Mouse (Mus musculus): ENCODE measurements around the gene Bckdha. TPM values are rescaled to one million over a fixed set of nuclear protein-coding genes. Genes with fewer than 3 reads are reported as not detected.

Bckdha gene
- polyA plus RNA-seq, 1 experiment, result 87.3 TPM

DNA sequence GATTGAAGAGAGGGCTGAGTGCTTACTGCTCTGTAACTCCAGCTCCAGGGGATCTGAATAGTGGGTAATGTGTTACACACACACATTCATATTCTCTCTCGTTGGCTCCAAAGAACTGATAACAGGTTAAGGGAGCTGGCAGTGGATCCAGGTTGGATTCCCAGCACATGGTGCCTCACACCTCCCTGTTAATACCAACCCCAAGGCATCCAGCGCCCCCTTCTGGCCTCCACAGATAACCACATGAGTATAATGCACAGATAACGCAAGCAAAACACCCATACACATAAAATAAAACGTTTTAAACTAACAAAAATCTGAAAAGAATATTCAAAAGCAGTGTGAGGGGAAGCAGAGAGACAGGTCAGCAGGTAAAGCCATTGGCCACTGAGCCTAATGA lies 13.7 kb upstream of the Bckdha start:
- Histone ChIP-seq H3K27ac (ENCODE audit: insufficient read depth, low read length) (no peak overlapping the region), H3K4me1 (ENCODE audit: control insufficient read depth, insufficient read depth, low read length) (peaks cover 15% of the 10 kb centered on the region; the same call in 1 of the 2 replicates), H3K4me3 (replicated peaks; ENCODE audit: insufficient read depth, low read depth, low read length) (no peak overlapping the region), H3K27me3 (ENCODE audit: control insufficient read depth, insufficient read depth, low read length) (no peaks in the 10 kb centered on the region; the same call in 1 of the 2 replicates)
- TF ChIP-seq POLR2A (IDR thresholded peaks at IDR 0.05; ENCODE audit: borderline replicate concordance, insufficient read depth, low read length), result no peak
- no peak for TF ChIP-seq CTCF (IDR thresholded peaks at IDR 0.05; ENCODE audit: borderline replicate concordance, insufficient read depth, low read depth, low read length)
- DNase-seq, result no peak
- WGBS, result 61% methylated on average over 4 of the region's 4 CpGs

DNA sequence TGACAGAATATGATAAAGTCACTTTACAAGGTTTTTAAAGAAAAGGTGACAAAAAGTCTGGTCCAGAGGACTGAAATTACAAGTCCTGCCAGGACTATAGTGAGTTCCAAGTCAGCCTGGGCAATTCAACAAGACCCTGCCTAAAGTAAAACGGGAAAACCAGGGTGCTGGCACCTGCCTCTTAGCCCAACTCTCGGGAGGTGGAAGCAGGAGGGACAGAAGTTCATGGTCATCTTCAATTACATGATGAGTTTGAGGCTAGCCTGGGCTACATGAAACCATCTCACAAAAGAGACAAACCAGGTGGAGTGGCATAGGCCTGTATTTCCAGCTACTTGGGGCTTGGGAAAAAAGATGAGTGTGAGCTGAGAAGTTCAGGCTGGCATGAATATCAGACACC lies 12.9 kb upstream of the Bckdha start:
- TF ChIP-seq CTCF (IDR thresholded peaks at IDR 0.05; ENCODE audit: borderline replicate concordance, insufficient read depth, low read depth, low read length), result no peak
- TF ChIP-seq POLR2A (IDR thresholded peaks at IDR 0.05; ENCODE audit: borderline replicate concordance, insufficient read depth, low read length), result no peak
- WGBS, result 67% methylated on average over 2 of the region's 2 CpGs
- Histone ChIP-seq H3K27me3 (ENCODE audit: control insufficient read depth, insufficient read depth, low read length) (no peaks in the 10 kb centered on the region; the same call in 1 of the 2 replicates), H3K4me1 (ENCODE audit: control insufficient read depth, insufficient read depth, low read length) (peaks cover 12% of the 10 kb centered on the region; the same call in 1 of the 2 replicates), H3K27ac (ENCODE audit: insufficient read depth, low read length) (no peak overlapping the region), H3K4me3 (replicated peaks; ENCODE audit: insufficient read depth, low read depth, low read length) (no peak overlapping the region)
- no peak for DNase-seq

DNA sequence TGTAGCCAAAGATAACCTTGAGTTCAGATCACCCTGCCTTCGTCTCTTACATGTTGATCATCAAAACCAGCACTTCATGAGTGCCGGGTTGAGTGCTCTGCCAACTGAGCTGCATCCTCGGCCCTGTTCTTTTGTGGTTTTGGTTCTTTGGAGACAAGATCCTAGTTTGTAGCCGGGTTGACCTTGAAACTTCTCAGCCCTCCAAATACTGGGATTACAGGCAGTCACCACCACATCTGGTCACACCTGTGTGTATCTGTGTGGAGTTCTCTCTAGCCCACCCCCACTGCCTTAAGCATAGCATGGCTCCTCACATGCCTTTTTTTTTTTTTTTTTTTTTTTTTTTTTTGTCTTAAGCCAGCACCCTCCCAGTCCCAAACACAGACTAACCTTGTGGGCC lies 11.3 kb upstream of the Bckdha start:
- 90% methylated on average over 4 of the region's 4 CpGs for WGBS

DNA sequence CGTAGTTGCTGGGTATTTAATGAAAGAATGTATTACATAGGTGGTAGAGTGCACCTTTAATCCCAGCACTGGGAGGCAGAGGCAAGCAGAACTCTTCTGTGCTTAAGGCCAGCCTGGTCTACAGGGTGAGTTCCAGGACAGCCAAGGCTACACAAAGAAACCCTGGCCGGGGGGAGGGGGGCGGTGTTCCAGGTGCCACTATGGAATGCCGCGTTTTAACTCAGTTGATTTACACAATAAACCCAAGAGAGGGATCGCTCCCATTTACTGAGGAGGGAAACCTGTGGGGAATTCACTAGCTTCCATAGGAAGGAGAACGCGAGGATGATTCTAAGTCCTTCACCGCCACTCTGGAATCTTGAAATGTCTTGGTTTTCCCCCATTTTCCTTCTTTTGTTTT lies 10.8 kb upstream of the Bckdha start:
- Histone ChIP-seq H3K27me3 (ENCODE audit: control insufficient read depth, insufficient read depth, low read length) (no peaks in the 10 kb centered on the region; the same call in 1 of the 2 replicates), H3K4me1 (ENCODE audit: control insufficient read depth, insufficient read depth, low read length) (0 out of 2 replicates have a peak, but pooled peaks cover 4% of the 10 kb centered on the region), H3K4me3 (replicated peaks; ENCODE audit: insufficient read depth, low read depth, low read length) (no peak overlapping the region), H3K27ac (ENCODE audit: insufficient read depth, low read length) (no peak overlapping the region)
- WGBS, result 91% methylated on average over 9 of the region's 9 CpGs
- TF ChIP-seq POLR2A (IDR thresholded peaks at IDR 0.05; ENCODE audit: borderline replicate concordance, insufficient read depth, low read length) (no peak), CTCF (IDR thresholded peaks at IDR 0.05; ENCODE audit: borderline replicate concordance, insufficient read depth, low read depth, low read length) (no peak)
- DNase-seq, result no peak

More for the DNA sequence above, 11.3 kb upstream of the Bckdha start:
- H3K27ac ChIP-seq (ENCODE audit: insufficient read depth, low read length), result no peak overlapping the region
- no peak for DNase-seq
- H3K4me3 ChIP-seq (replicated peaks; ENCODE audit: insufficient read depth, low read depth, low read length), result no peak overlapping the region
- H3K27me3 ChIP-seq (ENCODE audit: control insufficient read depth, insufficient read depth, low read length), result no peaks in the 10 kb centered on the region; the same call in 1 of the 2 replicates
- TF ChIP-seq CTCF (IDR thresholded peaks at IDR 0.05; ENCODE audit: borderline replicate concordance, insufficient read depth, low read depth, low read length) (no peak), POLR2A (IDR thresholded peaks at IDR 0.05; ENCODE audit: borderline replicate concordance, insufficient read depth, low read length) (no peak)
- H3K4me1 ChIP-seq (ENCODE audit: control insufficient read depth, insufficient read depth, low read length), result 0 out of 2 replicates have a peak, but pooled peaks cover 6% of the 10 kb centered on the region

DNA sequence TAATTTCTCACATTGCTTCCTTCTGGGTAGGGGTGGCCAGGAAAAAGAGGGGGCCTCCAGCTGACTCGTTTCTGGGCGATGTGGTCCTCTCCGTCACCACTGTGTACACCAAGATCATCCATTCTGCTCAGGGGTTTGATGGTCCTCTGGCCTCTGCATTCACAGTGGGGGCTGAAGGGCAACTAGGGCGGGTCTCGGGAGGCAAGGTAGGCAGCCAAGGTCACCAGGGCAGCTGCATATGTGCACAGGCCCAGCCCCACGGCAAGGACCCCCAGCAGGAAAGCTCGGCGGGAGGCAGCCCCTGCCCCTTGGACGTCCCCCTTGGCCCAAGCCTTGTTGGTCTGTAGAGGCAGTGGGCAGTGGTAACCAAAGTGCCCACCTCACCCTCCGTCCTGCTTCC lies 10.4 kb upstream of the Bckdha start:
- TF ChIP-seq CTCF (IDR thresholded peaks at IDR 0.05; ENCODE audit: borderline replicate concordance, insufficient read depth, low read depth, low read length) (no peak), POLR2A (IDR thresholded peaks at IDR 0.05; ENCODE audit: borderline replicate concordance, insufficient read depth, low read length) (no peak)
- H3K27me3 ChIP-seq (ENCODE audit: control insufficient read depth, insufficient read depth, low read length), result no peaks in the 10 kb centered on the region
- H3K27ac ChIP-seq (ENCODE audit: insufficient read depth, low read length), result no peak overlapping the region
- no peak for DNase-seq
- no peak overlapping the region for H3K4me3 ChIP-seq (replicated peaks; ENCODE audit: insufficient read depth, low read depth, low read length)
- H3K4me1 ChIP-seq (ENCODE audit: control insufficient read depth, insufficient read depth, low read length), result no peaks in the 10 kb centered on the region; the same call in 1 of the 2 replicates
- 86% methylated on average over 10 of the region's 10 CpGs for WGBS

DNA sequence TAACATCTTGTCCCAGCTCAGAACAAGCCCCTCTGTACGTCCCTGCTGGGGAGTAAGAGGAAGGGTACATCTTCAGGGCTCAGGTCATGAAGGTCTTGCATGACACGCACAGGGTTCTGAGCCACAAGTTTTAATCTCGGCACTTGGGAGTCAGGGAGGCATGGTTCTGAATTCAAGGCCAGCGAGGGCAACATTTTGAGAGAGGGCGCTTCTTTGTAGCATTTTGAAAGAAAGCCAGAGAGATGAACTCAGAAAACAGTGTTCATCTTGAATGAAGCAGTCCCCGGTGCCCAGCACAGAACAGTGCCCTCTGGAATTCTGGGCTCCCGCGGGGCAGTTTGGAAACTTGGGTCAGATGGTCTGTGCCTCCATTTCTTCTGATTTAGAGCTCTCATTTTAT lies 7.6 kb upstream of the Bckdha start:
- 96% methylated on average over 8 of the region's 8 CpGs for WGBS
- TF ChIP-seq POLR2A (IDR thresholded peaks at IDR 0.05; ENCODE audit: borderline replicate concordance, insufficient read depth, low read length) (no peak), CTCF (IDR thresholded peaks at IDR 0.05; ENCODE audit: borderline replicate concordance, insufficient read depth, low read depth, low read length) (no peak)
- Histone ChIP-seq H3K4me1 (ENCODE audit: control insufficient read depth, insufficient read depth, low read length) (no peaks in the 10 kb centered on the region; the same call in 1 of the 2 replicates), H3K27ac (ENCODE audit: insufficient read depth, low read length) (no peak overlapping the region), H3K27me3 (ENCODE audit: control insufficient read depth, insufficient read depth, low read length) (no peaks in the 10 kb centered on the region), H3K4me3 (replicated peaks; ENCODE audit: insufficient read depth, low read depth, low read length) (no peak overlapping the region)
- no peak for DNase-seq

DNA sequence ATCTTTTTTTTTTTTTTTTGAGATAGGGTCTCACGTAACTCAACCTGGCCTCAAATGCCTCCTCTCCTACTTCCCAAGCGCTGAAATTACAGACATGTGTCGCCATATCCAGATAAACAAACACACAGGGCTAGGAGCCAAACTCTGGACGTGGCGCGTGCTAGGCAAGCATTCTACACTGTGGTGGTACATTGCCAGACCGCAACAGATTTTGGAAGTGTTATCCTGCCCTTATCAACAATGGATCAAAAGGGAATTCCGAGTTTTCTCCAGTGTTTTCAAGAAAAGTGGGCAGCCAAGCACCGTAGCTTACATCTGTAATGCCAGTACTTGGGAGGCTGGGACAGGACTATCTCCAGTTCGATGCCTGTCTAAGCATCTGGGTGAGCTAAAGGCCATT lies 996 bp downstream of the Bckdha start:
- Histone ChIP-seq H3K27ac (ENCODE audit: insufficient read depth, low read length) (no peak overlapping the region), H3K27me3 (ENCODE audit: control insufficient read depth, insufficient read depth, low read length) (no peaks in the 10 kb centered on the region), H3K4me3 (replicated peaks; ENCODE audit: insufficient read depth, low read depth, low read length) (peak overlapping the region; percentile 83), H3K4me1 (ENCODE audit: control insufficient read depth, insufficient read depth, low read length) (peaks cover 15% of the 10 kb centered on the region)
- TF ChIP-seq POLR2A (IDR thresholded peaks at IDR 0.05; ENCODE audit: borderline replicate concordance, insufficient read depth, low read length) (no peak), CTCF (IDR thresholded peaks at IDR 0.05; ENCODE audit: borderline replicate concordance, insufficient read depth, low read depth, low read length) (no peak)
- no peak for DNase-seq
- 10% methylated on average over 10 of the region's 10 CpGs for WGBS

DNA sequence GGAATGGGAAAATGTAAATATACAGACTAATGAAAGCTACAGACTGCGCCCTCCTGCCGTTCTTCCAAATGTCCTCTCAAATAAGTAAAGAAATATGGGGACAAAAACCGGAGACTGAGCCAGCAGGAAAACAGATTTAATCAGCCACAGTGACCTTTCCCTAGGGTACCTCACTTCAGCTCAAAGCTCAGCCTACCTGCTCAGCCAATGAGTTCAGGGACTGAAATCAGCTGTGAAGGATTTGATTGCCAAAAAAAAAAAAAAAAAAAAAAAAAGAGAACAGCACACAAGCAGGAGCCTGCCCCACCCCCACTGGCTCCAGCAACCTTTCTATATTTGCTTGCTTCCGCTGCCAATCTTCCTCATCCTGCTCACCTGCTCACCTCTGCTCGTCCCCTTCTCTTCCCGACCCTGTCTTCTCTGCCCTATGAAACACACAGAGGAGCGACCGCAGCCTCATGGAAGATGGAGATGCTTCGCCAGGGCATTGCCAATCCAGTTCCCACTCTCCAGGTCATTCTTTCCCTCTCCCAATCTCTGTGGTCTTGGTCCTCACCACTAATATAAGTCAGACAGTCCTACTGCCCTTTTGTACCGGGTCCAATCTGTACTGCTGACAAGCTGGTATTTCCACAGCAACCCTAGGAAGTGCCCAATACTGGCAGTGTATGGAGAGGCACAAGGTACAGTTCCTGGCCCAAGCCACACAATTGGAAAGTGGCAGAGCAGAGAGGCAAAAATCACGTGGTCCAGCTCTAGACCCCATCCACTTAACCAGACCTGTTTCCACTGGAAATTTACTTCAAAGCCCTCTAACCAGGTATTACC lies 3.0 kb downstream of the Bckdha start:
- peak; percentile 71 to 84 for DNase-seq
- H3K4me1 ChIP-seq (ENCODE audit: control insufficient read depth, insufficient read depth, low read length), result peaks cover 22% of the 10 kb centered on the region
- no peaks in the 10 kb centered on the region for H3K27me3 ChIP-seq (ENCODE audit: control insufficient read depth, insufficient read depth, low read length)
- 10% methylated on average over 11 of the region's 11 CpGs for WGBS
- TF ChIP-seq POLR2A (IDR thresholded peaks at IDR 0.05; ENCODE audit: borderline replicate concordance, insufficient read depth, low read length) (no peak), CTCF (IDR thresholded peaks at IDR 0.05; ENCODE audit: borderline replicate concordance, insufficient read depth, low read depth, low read length) (no peak)
- H3K4me3 ChIP-seq (replicated peaks; ENCODE audit: insufficient read depth, low read depth, low read length), result peak overlapping the region; percentile 53
- H3K27ac ChIP-seq (ENCODE audit: insufficient read depth, low read length), result peak overlapping the region; percentile 78
